Mouse (Mus musculus) cerebellum, adult 11 months (tissue): ENCODE measurements around the gene Arhgef16.

Source experiments
- DNase-seq: peaks from one replicate; pipeline ENCODE4 v3.0.0; 2022

The Arhgef16 gene

GRCm38 (mm10) chr4:154301466-154301881 is at the start of gene Arhgef16:
Gene Arhgef16, minus strand, starts transcription at chr4:154301676.
- peak; percentile 25 for DNase-seq

DNA sequence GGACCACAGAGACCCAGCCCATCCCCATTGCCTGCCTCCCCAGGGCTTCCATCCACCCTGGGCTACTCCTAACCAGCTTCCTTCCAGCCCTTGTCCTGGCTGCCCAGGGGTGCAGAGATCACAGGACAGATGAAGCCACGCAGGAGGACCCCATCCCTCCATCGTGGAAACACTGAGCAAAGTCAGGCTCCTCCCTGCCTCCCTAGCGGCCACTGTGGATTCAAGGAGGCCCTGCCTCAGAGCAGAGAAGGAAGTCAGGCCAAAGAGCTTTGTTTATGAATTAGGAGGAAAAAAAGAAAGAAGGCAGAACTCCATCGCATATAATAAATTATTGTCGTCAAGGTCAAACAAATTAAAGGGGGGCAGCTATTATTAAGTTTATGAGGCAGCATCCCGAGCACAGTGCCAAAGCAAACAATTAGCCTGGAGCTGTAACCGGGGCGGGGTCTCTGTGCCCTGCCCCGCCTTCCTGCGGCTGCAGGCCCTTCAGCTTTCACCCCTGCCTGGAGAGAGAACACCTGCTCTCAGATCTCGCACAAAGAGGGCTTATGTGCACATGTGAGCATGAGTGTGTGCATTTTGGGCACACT is 46.8 kb upstream of the Arhgef16 start:
- DNase-seq: no peak

GRCm38 (mm10) chr4:154346731-154347522 is 45.5 kb upstream of the Arhgef16 start:
- no peak for DNase-seq

DNA sequence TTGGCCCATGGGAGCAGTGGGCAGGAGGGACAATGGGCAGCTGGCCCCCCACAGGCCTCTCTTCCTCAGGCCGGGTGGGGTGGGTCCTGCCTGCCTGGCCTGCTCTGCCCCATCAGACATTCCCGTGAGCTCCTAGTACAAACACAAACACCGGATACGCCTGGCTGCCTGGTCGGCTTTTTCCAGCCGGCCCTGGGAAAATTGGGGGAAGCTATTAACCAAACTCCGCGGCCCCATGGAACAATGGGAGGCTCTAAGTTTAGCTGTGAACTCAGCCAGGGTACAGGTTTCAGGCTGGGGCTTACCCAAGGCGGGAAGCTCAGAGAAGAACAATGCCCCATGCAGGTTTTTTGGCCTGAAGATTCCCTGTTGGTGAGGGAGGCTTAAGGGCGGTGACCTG is 35.2 kb upstream of the Arhgef16 start:
- no peak for DNase-seq

GRCm38 (mm10) chr4:154335761-154336160 is 34.3 kb upstream of the Arhgef16 start, which contains the start of gene B230104I21Rik:
Gene B230104I21Rik, plus strand, starts transcription at chr4:154336127.
- no peak for DNase-seq

DNA sequence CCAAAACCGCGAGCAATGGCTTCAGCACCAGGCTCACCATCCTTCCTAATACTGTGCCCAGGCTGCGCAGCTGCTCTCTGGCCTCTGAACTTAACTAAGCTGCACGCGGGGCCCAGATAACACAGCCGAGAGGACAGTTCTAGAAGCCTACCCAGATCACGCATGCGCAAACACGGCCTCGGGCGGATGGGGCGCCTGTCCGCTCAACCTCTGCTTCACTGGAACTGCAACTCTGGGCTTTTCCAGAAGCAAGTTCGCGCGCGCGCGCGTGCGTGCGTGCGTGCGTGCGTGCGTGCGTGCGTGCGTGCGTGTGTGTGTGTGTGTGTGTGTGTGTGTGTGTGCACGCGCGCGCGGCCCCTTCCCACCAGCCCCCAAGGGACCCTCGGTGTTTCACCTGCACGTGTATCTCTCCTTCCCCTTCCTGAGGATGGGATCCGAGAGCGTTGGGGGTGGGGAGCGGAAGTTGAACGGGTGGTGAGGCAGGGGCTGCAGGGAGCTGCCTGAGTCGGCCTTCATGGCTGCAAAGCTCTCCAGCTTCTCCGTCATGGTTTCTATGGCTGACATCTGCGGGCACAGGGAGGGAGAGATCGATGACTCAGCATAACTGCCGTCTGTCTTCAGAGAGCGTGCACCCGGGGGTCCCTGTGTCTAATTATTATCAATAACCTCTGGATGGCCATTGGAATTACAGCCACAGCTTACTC is 33.4 kb upstream of the Arhgef16 start:
- DNase-seq: peak; percentile 30

DNA sequence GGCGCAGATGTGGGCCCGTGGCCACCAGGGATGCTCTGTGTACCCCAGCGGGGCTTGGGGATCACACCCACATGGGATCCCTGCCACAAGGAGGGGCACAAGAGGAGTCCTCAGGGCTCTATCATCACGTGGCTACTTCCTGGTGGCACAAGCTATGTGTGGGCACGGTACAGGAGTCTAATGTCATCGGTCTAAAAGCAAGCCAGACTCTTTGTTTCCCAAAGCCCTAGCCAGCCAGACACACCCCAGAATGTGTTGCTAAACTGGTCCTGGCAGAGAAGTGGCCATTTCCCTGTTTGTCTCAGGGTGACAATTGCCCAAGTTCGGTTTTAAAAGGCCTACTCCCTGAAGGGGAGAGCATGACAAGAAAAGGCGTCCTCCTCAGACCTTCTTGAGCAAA is 31.8 kb upstream of the Arhgef16 start:
- no peak for DNase-seq

- no peak for DNase-seq
These were observed 29.8 kb upstream of the Arhgef16 start for GRCm38 (mm10) chr4:154331271-154331670.

GRCm38 (mm10) chr4:154330001-154330400 is 28.5 kb upstream of the Arhgef16 start:
- no peak for DNase-seq

DNA sequence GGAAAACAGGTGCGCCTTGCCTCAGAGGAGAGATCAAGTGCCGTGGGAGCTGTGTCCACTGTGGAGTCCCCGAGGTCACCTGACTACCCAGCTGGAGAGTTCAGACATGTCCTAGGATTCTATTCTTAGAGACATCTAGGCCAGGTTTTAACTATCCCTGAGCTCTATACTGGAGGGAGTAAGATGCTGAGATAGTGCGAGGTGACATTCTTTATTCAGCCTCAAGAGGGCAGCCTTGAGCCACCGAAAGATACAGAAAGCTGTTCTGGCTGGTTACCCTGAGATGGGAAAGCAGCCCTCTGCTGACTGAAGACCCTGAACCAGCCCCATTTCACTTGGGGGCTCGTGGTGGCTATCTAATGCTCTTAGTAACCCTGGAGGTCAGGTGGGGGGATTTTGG is 27.4 kb upstream of the Arhgef16 start:
- peak; percentile 36 for DNase-seq

- peak; percentile 1 for DNase-seq
These were observed 27.0 kb upstream of the Arhgef16 start for GRCm38 (mm10) chr4:154328431-154328830.

DNA sequence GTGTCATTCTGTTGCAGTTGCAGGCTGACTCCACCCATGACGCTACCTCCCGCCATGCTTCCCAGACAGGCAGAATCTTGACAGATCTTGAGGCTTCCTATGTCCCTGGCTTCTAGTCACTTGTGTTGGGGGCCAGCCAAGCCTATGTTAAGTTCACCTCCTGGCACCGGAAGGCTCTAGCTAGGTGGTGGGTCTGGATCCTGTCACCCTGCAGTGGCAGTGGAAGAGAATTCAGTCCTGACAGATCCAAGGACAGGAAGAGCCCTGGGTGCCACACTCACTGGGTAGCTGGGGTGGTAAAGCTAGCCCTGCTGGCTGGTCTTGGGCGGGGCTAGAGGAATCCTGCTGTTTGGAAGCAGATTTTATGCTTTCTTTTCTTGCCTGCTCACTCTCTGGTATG is 23.9 kb upstream of the Arhgef16 start:
- DNase-seq: no peak

DNA sequence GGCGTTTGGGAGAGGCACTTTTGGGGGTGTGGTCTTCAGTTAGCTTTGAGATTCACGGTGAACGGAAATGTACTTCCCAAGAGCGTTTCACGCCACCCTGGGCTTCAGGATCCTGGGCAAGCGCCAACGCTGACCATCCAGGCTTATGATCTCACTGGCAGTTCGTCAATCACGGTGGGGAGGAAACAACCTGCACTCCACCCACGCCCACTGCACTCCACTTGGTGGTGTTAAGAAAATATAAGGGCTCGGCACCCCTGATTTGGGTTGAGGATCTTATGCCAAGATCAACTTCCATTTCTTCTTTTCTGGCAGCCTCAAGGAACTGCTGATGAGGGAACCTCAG is 12.1 kb upstream of the Arhgef16 start:
- DNase-seq: no peak

GRCm38 (mm10) chr4:154312935-154313621 is 11.6 kb upstream of the Arhgef16 start:
- no peak for DNase-seq

DNA sequence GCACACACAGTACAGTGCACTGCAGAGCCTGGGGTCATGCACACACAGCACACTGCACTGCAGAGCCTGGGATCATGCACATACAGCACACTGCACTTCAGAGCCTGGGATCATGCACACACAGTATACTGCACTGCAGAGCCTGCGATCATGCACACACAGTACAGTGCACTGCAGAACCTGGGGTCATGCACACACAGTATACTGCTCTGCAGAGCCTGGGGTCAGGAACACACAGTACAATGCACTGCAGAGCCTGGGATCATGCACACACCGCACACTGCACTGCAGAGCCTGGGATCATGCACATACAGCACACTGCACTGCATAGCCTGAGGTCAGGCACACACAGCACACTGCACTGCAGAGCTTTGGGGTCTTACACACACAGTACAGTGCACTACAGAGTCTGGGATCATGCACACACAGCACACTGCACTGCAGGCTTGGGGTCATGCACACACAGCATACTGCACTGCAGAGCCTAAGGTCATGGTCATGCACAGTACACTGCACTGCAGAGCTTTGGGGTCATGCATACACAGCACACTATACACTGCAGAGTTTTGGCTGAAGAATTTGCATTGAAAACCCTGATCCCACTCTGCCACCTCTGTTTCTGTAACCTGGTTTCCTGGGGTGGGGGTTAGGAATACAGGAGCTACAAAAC is 10.8 kb upstream of the Arhgef16 start:
- DNase-seq: no peak

DNA sequence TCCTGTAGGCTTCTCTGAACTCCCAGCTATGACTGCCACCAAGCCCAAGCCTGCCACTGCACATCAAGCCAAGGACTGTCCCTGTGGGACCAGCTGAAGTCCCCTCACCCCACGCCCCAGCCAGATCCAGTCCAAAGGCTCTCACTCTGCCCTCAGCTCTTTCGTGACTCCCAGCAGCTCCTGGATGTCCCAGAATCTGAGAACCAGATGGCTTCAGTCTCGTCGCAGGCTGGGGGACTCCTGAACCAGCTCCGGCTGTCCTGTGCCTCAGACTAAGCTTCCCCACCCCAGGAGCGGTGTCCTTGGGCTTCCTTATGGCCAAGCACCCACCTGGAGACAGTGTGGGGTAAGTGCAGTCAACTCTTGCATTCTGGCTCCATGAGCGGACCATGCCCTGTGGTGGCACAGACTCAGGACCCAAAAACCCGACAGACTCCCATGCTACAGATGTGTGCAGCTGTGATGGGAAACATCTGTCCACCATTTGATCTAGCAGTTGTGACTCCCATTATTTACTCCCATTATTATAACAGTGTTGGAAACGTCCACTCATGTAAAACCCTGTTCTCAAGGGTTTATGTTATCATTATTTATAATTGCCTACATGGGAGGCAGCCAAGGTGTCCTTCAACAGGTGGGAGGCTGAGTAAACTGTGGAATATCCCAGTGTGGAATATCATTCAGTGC is 9.2 kb upstream of the Arhgef16 start:
- no peak for DNase-seq

DNA sequence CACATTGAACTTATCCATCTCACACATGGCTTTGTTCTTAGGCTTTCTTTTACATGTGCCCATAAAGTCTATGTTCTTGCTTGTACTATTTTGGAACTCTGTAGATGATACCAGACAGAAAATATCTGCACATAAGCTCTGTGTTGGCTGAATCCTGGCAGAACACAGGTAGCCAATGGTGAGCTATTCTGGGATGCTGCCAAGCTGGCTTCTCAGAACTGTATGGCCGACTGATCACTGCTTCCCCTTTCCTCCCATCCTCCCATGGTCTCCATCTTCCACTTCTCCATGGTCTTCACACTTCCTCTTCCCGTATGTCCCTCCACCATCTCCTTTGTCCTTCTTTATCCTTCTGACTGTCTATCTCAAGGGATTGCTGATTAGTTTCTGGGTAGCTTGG is 7.7 kb upstream of the Arhgef16 start:
- DNase-seq: no peak

GRCm38 (mm10) chr4:154299541-154300271 is 1.8 kb downstream of the Arhgef16 start:
- DNase-seq: no peak

DNA sequence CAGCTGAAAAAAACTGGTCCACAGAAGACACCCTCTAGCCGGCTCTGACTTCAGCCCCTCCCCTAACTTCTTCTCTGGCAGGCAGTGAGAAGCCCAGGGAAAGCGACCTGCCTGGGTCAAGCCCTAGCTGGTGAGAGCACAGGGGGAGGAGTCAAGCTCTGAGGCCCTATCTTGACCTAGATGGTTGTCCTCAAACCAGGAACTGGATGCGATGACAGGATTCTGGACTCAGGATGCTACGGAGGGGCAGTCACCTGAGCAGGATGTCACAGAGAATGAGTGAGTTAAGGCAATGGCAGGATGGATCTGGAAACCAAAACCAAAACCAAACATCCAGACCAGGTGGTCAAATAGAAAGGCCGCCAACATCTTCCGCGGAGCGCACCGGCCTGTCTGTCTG is 3.7 kb downstream of the Arhgef16 start:
- no peak for DNase-seq

DNA sequence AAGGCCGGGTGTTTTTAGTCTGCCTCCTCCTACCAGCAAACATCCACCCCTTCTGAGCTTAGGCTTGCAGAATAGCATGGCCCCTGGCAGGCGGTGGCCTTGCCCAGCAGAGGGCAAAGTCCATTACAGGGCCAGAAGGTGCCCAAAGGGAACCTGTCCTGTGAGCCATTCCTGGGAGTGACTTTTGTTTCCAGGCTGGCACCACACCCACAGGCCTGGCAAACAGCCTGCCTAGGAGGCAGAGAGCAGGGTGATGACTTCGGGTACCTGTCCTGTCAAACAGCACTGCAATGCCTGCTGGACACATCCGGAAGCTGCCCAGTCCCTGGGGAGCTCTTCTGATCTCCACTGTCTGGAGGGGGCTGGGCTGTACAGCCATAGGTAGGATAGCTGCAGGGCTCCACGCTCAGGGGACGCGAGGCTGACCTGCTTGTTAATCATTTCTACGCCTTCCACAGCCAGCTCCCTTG is 7.2 kb downstream of the Arhgef16 start:
- DNase-seq: no peak

DNA sequence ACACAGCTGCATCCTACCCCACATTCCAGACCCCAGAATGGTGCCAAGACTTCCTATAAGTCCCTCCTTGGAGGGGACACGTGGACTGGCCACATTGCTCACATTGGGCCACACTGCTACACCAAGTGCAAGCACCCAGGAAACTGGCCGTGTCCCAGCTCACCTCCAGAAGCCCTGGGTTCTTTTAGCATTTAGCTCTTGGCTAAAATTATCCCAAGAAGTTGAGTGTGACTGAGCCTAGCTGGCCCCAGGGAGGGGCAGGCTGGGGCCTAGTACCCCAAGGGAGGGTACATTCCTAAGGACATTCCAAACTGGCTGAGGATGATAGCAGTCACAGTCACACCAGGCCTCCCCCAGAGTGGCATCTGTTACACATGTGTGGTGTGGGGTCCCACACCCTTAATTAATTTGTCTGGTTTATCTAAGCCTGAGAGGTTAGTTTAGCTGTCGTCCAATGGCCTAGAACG is 7.7 kb downstream of the Arhgef16 start:
- DNase-seq: no peak
